Mouse (Mus musculus) embryonic facial prominence, embryonic 15.5 days (tissue): ENCODE data around the gene Fam111a. TPM values are rescaled to one million over a fixed set of nuclear protein-coding genes. Genes with fewer than 3 reads are reported as not detected.
"Not testable (repeated sequence)": the region's sequence is repeated elsewhere in the genome, so short reads cannot be mapped to it uniquely, and the experiment has no call there.

Experiments used
- ATAC-seq: fragments of 200-750 bp; cut with Nextera tagmentation; 2 replicates; pipeline ENCODE4 v1.8.0; 2017; ENCODE audit warnings: low read depth, moderate TSS enrichment; ENCODE audit not compliant: insufficient number of reproducible peaks, low FRiP score, low TSS enrichment
- H3K27ac ChIP-seq: fragments of 300-500 bp; sonication (generic); replicated peaks from 2 replicates; pipeline ENCODE4 v1.5.1; 2015; ENCODE audit warnings: mild to moderate bottlenecking, inconsistent platforms
- H3K27me3 ChIP-seq: fragments of 300-500 bp; sonication (generic); 2 replicates; pipeline ENCODE4 v1.6.1; 2015; ENCODE audit warnings: inconsistent platforms
- H3K36me3 ChIP-seq: fragments of 300-500 bp; sonication (generic); 2 replicates; pipeline ENCODE4 v1.6.1; 2015; ENCODE audit warnings: mild to moderate bottlenecking, inconsistent platforms
- H3K4me1 ChIP-seq: fragments of 300-500 bp; sonication (generic); 2 replicates; pipeline ENCODE4 v1.6.1; 2015; ENCODE audit warnings: inconsistent platforms
- H3K4me2 ChIP-seq: fragments of 300-500 bp; sonication (generic); replicated peaks from 2 replicates; pipeline ENCODE4 v1.6.1; 2015; ENCODE audit warnings: mild to moderate bottlenecking, inconsistent platforms
- H3K4me3 ChIP-seq: fragments of 300-500 bp; sonication (generic); replicated peaks from 2 replicates; pipeline ENCODE4 v1.5.1; 2015; ENCODE audit warnings: mild to moderate bottlenecking, inconsistent platforms
- H3K9ac ChIP-seq: fragments of 300-500 bp; sonication (generic); 2 replicates; pipeline ENCODE4 v1.6.1; 2015; ENCODE audit warnings: inconsistent platforms
- H3K9me3 ChIP-seq: fragments of 300-500 bp; sonication (generic); replicated peaks from 2 replicates; pipeline ENCODE4 v1.6.1; 2016; ENCODE audit warnings: inconsistent platforms
- WGBS: fragments of 180-500 bp; shearing (Covaris S2); methylation state at CpG from one replicate; pipeline ENCODE4 v1.1.7; 2015; 5-methylcytosine and 5-hydroxymethylcytosine counted together
- polyA plus RNA-seq: library from polyadenylated mRNA; unstranded; fragments of >200 nt; fragmentation: Nextera tagmentation; extraction: Ambion mirVana; gene quantifications from 2 replicates; pipeline ENCODE4 v1.2.1, GENCODE M21; 2015

Fam111a gene
- 22.0 and 23.9 TPM in 2 replicates for polyA plus RNA-seq

DNA sequence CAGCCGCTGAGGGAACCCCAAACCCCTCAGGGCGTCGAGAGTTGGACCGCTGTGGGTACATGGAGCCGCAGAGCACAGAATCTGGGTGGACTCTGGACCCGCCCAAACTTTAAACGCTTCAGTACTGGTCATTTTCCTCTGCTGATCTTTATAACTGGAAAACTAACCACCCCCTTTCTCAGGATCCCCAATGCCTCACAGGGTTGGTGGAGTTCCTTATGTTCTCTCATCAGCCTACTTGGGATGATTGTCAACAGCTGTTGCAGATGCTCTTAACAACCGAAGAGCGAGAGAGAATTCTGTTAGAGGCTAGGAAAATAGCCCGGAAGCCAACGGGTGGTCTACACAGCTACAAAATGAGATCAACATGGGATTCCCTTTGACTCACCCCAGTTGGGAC, at the start of gene Fam111a:
Gene Fam111a (plus strand): TSS at position 301 of the 400 bp plus-strand sequence.
- H3K4me3 ChIP-seq, H3K27me3 ChIP-seq, H3K36me3 ChIP-seq, H3K4me2 ChIP-seq, H3K4me1 ChIP-seq, H3K27ac ChIP-seq, H3K9ac ChIP-seq, H3K9me3 ChIP-seq, ATAC-seq: not testable (repeated sequence)
- WGBS, result 78% methylated on average over 11 of the region's 11 CpGs

DNA sequence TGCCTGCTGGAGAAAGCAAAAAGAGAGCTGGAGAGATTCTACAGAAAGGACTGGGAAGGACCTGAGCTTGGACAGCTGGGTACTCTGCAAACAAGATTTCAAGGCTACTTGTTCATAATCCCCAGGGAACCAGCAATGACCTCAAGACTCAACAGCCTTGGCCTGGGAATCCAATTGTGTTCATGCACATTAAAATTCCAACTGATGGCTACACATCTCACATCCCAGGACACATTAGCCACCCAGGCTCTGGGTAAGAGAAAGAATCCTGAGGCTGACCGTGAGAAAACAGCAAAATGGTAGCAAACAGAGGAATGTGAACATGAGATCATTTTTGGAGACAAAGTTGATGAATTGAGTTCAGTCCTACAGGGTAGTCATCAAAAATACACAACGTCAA, 49.3 kb upstream of the Fam111a start:
- Histone ChIP-seq H3K27ac (no peak overlapping the region), H3K4me3 (no peak overlapping the region), H3K4me2 (no peak overlapping the region), H3K36me3 (peaks cover 9% of the 10 kb centered on the region), H3K4me1 (peaks cover 13% of the 10 kb centered on the region), H3K9ac (no peak overlapping the region), H3K27me3 (no peaks in the 10 kb centered on the region), H3K9me3 (no peaks in the 10 kb centered on the region)
- no peak for ATAC-seq
- 88% methylated on average over 2 of the region's 2 CpGs for WGBS

DNA sequence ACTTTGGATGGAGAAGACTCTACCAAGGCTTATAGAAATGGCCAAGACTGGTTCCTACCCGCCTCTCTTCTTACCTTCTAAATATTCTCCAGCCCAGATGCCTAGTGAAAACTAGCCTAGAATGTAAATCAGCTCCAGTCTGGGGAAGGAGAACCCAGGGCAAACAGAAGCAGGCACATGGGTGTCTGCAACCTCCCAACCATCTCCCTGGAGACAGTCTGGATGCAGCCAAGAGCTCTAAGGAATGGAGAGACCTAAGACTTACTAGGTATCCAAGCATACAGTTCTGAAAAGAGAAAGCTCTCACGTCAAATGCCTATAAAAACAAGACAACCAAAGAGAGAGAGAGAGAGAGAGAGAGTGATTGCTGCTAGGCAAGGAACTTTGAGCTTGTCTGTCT, 47.6 kb upstream of the Fam111a start:
- 72% methylated on average over 2 of the region's 2 CpGs for WGBS
- Histone ChIP-seq H3K27ac (no peak overlapping the region), H3K27me3 (no peaks in the 10 kb centered on the region), H3K4me2 (no peak overlapping the region), H3K4me1 (peaks cover 13% of the 10 kb centered on the region), H3K36me3 (no peaks in the 10 kb centered on the region), H3K9me3 (no peaks in the 10 kb centered on the region), H3K4me3 (no peak overlapping the region), H3K9ac (no peak overlapping the region)
- ATAC-seq, result no peak

DNA sequence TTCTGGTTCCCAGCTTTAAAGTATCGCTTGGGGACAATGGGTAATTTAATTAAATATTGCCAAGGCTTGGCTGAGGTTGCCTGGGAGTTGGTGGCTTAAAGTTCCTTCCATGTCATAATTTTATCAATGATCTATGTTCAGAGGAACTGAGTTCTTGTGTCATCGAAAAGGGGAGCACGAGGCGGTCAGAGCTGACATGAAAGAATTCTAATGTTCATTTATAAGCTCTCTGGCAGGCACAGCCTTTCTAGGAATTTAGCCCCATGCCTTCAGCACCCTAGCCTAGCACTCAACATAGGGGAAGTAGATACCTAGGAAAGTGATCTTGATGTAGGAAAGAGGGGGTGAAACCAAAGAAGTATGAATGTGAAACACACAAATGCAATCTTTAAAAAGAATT, 47.2 kb upstream of the Fam111a start:
- no peak overlapping the region for H3K4me2 ChIP-seq
- no peak for ATAC-seq
- no peak overlapping the region for H3K9ac ChIP-seq
- no peaks in the 10 kb centered on the region for H3K36me3 ChIP-seq
- no peak overlapping the region for H3K4me3 ChIP-seq
- H3K27me3 ChIP-seq, result no peaks in the 10 kb centered on the region
- H3K27ac ChIP-seq, result no peak overlapping the region
- H3K9me3 ChIP-seq, result no peaks in the 10 kb centered on the region
- WGBS, result 87% methylated on average over 4 of the region's 4 CpGs
- H3K4me1 ChIP-seq, result peaks cover 13% of the 10 kb centered on the region

DNA sequence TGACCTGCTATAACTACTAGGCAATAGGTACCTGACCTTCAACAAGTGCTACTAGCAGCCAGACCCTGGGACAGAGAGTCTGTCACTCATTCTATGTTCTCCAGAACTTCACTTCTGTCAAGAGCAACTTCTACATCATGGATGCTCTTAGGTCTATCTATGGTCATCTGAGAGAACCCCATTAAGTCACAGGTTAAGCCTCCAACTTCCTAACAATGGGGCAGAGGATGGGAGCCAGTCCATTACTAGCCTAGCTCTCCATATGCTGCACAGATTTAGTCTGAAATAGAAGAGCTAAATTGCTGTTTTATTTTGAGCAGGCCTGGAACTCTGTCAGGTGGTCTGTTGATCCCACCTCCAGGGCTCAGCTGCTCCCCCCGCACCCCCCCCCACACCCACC, 46.6 kb upstream of the Fam111a start:
- peaks cover 13% of the 10 kb centered on the region for H3K4me1 ChIP-seq
- WGBS, result 63% methylated on average over 1 of the region's 1 CpGs
- H3K27ac ChIP-seq, result no peak overlapping the region
- no peaks in the 10 kb centered on the region for H3K36me3 ChIP-seq
- H3K9ac ChIP-seq, result no peak overlapping the region
- no peak for ATAC-seq
- no peak overlapping the region for H3K4me3 ChIP-seq
- H3K9me3 ChIP-seq, result no peaks in the 10 kb centered on the region
- peak overlapping the region; percentile 84; the same call in 1 of the 2 replicates for H3K4me2 ChIP-seq
- H3K27me3 ChIP-seq, result no peaks in the 10 kb centered on the region

DNA sequence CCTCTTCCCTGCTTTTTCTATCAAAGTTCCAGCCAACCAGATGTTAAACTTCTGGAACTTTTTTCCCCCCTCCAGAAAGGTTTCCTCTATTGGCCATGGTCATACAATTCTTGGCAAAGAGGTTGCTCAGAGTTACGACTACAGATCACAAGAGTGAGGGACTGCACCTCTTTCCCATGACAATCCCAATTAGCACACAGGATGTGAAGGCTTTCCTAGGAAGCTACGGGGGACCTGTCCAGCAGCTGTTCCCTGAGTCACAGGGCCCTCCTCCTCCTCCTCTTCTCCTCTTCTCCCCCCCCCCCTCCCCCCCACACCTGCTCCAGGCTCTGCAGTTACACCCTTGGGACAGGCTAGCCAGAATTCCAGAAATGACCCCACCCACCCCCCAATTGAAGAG, 46.1 kb upstream of the Fam111a start:
- 15% methylated on average over 2 of the region's 2 CpGs for WGBS
- Histone ChIP-seq H3K36me3 (no peaks in the 10 kb centered on the region), H3K4me3 (peak overlapping the region; percentile 59), H3K4me2 (peak overlapping the region; percentile 84), H3K4me1 (peaks cover 13% of the 10 kb centered on the region), H3K27ac (peak overlapping the region; percentile 31; the same call in 1 of the 2 replicates), H3K9me3 (no peaks in the 10 kb centered on the region), H3K27me3 (no peaks in the 10 kb centered on the region), H3K9ac (no peak overlapping the region)
- no peak for ATAC-seq

DNA sequence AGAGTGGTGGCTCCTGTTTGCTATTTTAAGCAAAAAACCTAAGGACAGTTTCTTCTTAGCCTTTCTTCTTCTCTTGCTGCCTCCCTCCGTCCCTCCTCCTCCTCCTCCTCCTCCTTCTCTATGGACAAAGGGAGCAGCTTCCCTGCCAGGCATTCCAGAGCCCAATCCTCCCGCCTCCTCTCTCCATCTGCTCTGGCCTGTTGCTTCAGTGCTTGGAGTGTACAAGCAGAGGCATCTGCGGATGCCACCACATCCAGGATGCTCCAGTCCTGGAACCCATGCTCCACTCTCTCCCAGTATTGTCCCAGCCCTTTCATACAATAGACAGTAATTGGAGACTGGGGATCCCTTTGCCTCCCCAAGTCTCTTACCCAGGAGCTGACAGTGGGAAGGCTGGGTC, 45.4 kb upstream of the Fam111a start:
- peak overlapping the region; percentile 51; the same call in 1 of the 2 replicates for H3K9ac ChIP-seq
- no peaks in the 10 kb centered on the region for H3K9me3 ChIP-seq
- H3K27ac ChIP-seq, result peak overlapping the region; percentile 31; the same call in 1 of the 2 replicates
- ATAC-seq, result 0 out of 2 replicates have a peak, but pooled peaks have one; percentile 27
- H3K4me3 ChIP-seq, result peak overlapping the region; percentile 59
- 2% methylated on average over 3 of the region's 3 CpGs for WGBS
- H3K4me1 ChIP-seq, result peaks cover 13% of the 10 kb centered on the region
- H3K4me2 ChIP-seq, result peak overlapping the region; percentile 84
- no peaks in the 10 kb centered on the region for H3K36me3 ChIP-seq
- no peaks in the 10 kb centered on the region for H3K27me3 ChIP-seq

DNA sequence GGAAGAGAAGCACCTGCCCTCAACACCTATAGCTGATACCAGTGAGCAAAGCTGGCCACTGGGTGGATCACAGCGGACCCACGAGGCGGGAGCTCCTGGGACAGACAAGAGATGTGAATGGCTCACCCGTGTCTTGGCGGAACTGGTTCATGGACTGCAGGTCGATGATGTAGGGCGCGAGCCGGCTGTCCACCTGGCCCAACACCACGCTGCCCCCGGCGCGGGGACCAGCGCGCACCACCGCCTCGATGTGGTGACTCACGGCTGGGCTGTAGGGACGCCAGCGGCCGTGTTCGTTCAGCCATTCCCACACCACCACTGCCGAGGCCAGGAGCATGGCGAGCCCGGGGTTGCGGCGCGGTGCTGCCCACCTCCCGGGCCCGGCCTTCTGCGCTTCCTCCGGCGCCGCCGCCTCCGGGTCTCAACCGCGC, 44.6 kb upstream of the Fam111a start:
- ATAC-seq, result peak; percentile 74
- Histone ChIP-seq H3K4me1 (peaks cover 13% of the 10 kb centered on the region), H3K9ac (peak overlapping the region; percentile 51), H3K27ac (peak overlapping the region; percentile 91), H3K27me3 (no peaks in the 10 kb centered on the region), H3K4me2 (peak overlapping the region; percentile 84), H3K4me3 (peak overlapping the region; percentile 59), H3K36me3 (no peaks in the 10 kb centered on the region), H3K9me3 (no peaks in the 10 kb centered on the region)
- under 1% methylated on average over 38 of the region's 38 CpGs for WGBS

DNA sequence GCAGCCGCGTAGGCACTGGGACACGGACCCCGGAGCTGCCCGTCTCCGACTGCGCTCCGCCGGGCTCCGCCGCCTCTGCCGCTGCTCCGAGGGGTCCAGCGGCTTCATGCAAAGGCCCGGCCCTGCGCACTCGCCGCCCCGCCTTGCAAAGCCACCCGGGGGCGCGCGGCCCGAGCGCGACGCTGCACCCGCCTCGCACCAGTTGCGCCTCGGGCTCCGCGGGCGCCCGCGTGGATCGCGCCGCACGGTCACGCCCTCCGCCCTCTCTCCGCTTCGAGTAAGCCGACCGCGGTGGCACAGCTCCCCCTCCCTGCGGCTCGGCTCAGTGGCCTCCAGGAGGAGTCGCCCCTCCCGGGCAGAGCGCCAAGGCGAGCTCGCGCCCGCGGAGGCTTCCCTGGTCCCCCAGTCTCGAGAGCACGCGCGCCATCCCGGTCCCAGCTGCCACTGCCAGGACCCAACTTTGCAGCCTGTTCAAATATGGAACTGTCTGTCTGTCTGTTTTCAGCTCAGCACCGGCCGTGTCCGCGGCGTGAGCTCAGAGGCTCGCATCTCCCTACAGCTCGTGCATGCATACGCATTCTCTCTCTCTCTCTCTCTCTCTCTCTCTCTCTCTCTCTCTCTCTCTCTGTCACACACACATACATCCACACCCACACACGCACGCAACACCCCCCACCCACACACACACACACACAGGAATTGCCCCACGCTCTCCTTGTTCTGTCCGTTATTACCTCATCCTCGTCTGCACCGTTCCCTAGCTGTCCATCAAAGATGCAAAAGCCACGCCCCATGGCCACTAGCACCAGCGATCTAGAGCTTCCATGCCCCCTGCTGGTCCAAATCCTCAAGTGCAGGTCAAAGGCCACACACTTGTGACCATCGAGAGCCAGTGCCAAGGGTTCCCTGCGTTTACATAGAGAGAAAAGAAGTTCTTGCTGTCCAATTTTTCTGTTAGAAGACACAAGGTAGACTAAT, 43.9 kb upstream of the Fam111a start, which contains the start of gene Dtx4:
Gene Dtx4 (minus strand): TSS at position 85 of the 978 bp plus-strand sequence.
- Histone ChIP-seq H3K27ac (peak within 1 kb of the TSS; percentile 91), H3K36me3 (no peaks in the 10 kb centered on the region), H3K4me1 (peaks cover 13% of the 10 kb centered on the region), H3K4me2 (peak within 1 kb of the TSS; percentile 84), H3K9me3 (no peaks in the 10 kb centered on the region), H3K9ac (peak within 1 kb of the TSS; percentile 51), H3K4me3 (peak within 1 kb of the TSS; percentile 59), H3K27me3 (no peaks in the 10 kb centered on the region)
- peak; percentile 89 for ATAC-seq
- under 1% methylated on average over 80 of the region's 80 CpGs for WGBS

DNA sequence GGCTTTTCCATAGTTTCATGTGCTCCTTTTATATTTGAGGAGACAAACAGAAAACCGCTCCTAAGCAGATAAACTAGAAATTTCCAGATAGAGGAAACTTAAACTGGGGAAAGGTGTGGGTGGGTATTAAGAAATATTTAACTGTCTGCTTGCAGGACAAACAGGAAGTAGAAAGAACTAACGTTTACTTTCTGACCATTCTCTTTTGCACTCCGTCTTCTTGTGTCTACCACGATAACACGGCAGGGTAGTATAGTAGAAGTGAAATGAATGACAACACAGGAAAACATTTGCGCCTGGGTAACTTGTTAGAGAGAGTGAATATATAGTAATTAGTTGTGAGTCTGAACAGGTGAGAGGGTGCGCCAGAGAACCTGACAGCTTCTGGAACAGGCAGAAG, 42.8 kb upstream of the Fam111a start:
- WGBS, result 91% methylated on average over 7 of the region's 7 CpGs
- Histone ChIP-seq H3K27me3 (no peaks in the 10 kb centered on the region), H3K4me2 (no peak overlapping the region), H3K4me3 (no peak overlapping the region), H3K27ac (no peak overlapping the region), H3K4me1 (peaks cover 13% of the 10 kb centered on the region), H3K36me3 (no peaks in the 10 kb centered on the region), H3K9me3 (no peaks in the 10 kb centered on the region), H3K9ac (no peak overlapping the region)
- no peak for ATAC-seq

DNA sequence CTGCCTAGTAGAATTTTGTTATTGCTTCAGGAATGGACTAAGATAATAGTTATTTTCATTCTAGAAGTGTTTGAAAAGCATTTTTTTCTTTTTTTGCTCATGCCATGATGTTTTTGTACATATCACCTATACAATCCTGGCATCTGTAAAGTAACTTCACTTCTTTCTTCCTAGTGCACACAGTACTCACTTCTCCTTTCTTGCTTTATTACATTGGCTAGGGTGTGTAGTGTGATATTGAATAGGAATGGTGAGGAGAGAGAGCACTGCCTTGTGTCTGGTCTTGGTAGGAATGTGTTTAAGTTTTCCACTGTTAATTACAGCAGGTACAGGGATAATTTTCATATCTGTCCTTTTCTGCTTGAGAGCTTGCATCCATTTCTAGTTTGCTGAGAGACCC, 30.9 kb upstream of the Fam111a start:
- Histone ChIP-seq H3K36me3 (no peaks in the 10 kb centered on the region), H3K9ac (no peak overlapping the region), H3K4me2 (no peak overlapping the region), H3K4me3 (no peak overlapping the region), H3K27ac (no peak overlapping the region), H3K9me3 (no peaks in the 10 kb centered on the region), H3K4me1 (no peaks in the 10 kb centered on the region), H3K27me3 (peaks cover 5% of the 10 kb centered on the region; the same call in 1 of the 2 replicates)
- ATAC-seq, result no peak
